Mouse (Mus musculus) G1E (cell line): Measurements from ENCODE around the gene Rpl22. TPM values are rescaled to one million over a fixed set of nuclear protein-coding genes. Genes with fewer than 3 reads are reported as not detected.

ENCODE experiments used
- ATAC-seq: 2 replicates; pipeline ENCODE4 v1.8.0; 2016; ENCODE audit warnings: mild to moderate bottlenecking; ENCODE audit not compliant: insufficient number of reproducible peaks, poor library complexity, low FRiP score, severe bottlenecking; ENCODE audit errors: extremely low read depth
- DNase-seq: peaks from one replicate; pipeline ENCODE4 v3.0.0; 2012; ENCODE audit warnings: low spot score
- H3K27me3 ChIP-seq: 2 replicates; pipeline ENCODE4 v1.6.1; 2012; ENCODE audit warnings: mild to moderate bottlenecking, low read length, inconsistent platforms; ENCODE audit not compliant: insufficient read depth
- H3K36me3 ChIP-seq: replicated peaks from 2 replicates; pipeline ENCODE3; 2012; ENCODE audit warnings: mild to moderate bottlenecking, inconsistent platforms
- H3K4me1 ChIP-seq: 2 replicates; pipeline ENCODE4 v1.6.1; 2012; ENCODE audit warnings: low read depth, low read length, inconsistent platforms, mixed read lengths; ENCODE audit not compliant: insufficient read depth
- H3K4me3 ChIP-seq: 2 replicates; pipeline ENCODE4 v1.5.1; 2012; ENCODE audit warnings: low read depth, mild to moderate bottlenecking, inconsistent platforms, low read length, moderate library complexity, mixed read lengths
- H3K9me3 ChIP-seq: replicated peaks from 2 replicates; pipeline ENCODE4 v1.6.1; 2012; ENCODE audit warnings: inconsistent platforms
- CTCF ChIP-seq: IDR thresholded peaks from 2 replicates; pipeline ENCODE4 v1.5.1; 2012; ENCODE audit warnings: low read depth, low read length, inconsistent platforms, mixed read lengths
- GATA1 ChIP-seq: IDR thresholded peaks from 2 replicates; pipeline ENCODE4 v1.6.1; 2012; ENCODE audit warnings: borderline replicate concordance, low read length, inconsistent platforms, mixed read lengths
- GATA2 ChIP-seq: IDR thresholded peaks from 2 replicates; pipeline ENCODE4 v1.6.1; 2012; ENCODE audit warnings: low read depth, low read length, inconsistent platforms, borderline replicate concordance
- POLR2AphosphoS5 ChIP-seq: IDR thresholded peaks from 2 replicates; pipeline ENCODE4 v1.6.1; 2012; ENCODE audit warnings: low read depth, low read length, inconsistent platforms; ENCODE audit not compliant: insufficient replicate concordance
- TAL1 ChIP-seq: conservative IDR thresholded peaks from 2 replicates; pipeline ENCODE4 v1.6.1; 2012; ENCODE audit warnings: low read depth, low read length, inconsistent platforms, mixed read lengths
- polyA plus RNA-seq: library from polyadenylated mRNA; stranded (reverse); fragments of >175 nt; gene quantifications from 2 replicates; pipeline ENCODE4 v1.2.3, GENCODE M21; 2012
- total RNA-seq, 2 experiments: library from RNA; stranded (forward) in 1 of 2; stranded (reverse) in 1 of 2; fragments of 200-1000 nt in 1 of 2; fragments of >200 nt in 1 of 2; fragmentation: Nextera tagmentation in 1 of 2; gene quantifications; 2 replicates each; pipeline ENCODE4 v1.2.3; 2014 to 2017

Rpl22 gene
- total and polyA plus RNA-seq, 3 experiments: 54.2 to 1,748 (median 552) TPM

DNA sequence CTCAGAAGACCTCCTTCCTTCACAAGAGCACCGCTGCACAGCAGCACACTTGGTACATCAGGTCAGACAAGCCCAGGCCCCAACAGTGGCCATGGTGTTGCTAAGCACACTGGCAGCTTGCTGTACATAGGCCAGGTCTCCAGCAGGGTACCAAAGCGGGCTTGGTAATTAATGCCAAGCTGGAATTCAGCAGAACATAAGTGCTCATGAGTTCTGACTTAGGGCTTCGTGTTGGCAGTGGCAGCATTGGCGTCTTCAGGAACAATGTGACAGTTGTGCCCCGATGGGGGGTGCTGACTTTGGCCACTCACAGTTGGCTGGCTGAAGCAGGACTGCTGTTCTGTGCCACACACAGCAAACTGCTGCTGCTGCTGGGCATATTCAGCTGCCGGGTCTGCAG is 20.9 kb upstream of the Rpl22 start:
- H3K36me3 ChIP-seq: peaks cover 96% of the 10 kb centered on the region
- ATAC-seq (no peak), DNase-seq (no peak)
- H3K27me3 ChIP-seq: no peaks in the 10 kb centered on the region
- H3K4me1 ChIP-seq: peaks cover 3% of the 10 kb centered on the region; the same call in 1 of the 2 replicates
- no peaks in the 10 kb centered on the region for H3K9me3 ChIP-seq
- H3K4me3 ChIP-seq: no peak overlapping the region
- no peak for TF ChIP-seq POLR2AphosphoS5
- TF ChIP-seq TAL1: no peak
- TF ChIP-seq CTCF: no peak
- no peak for TF ChIP-seq GATA1
- no peak for TF ChIP-seq GATA2

DNA sequence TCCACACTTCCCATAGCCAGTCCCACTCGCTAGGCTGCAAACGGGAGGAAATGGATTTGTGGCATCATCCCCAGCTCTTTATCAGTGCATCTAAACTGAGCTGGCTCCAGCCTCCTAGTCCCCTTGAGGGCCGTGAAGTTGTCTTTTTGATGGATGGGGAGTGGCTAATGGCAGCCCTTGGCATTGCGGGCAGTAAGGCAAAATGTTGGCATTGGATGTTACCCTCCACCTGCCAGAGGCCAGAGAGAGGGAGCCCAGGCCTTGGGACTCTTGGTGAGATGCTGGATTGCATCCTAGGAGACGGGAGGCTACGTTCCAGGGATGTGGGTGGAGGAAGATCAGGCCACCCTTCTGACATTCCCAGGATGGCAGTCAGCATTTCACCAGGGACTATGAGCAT is 19.6 kb upstream of the Rpl22 start:
- H3K4me3 ChIP-seq: no peak overlapping the region
- H3K27me3 ChIP-seq: no peaks in the 10 kb centered on the region
- DNase-seq: no peak
- no peak for ATAC-seq
- 0 out of 2 replicates have a peak, but pooled peaks cover 3% of the 10 kb centered on the region for H3K4me1 ChIP-seq
- TF ChIP-seq GATA2: no peak
- no peak for TF ChIP-seq POLR2AphosphoS5
- no peak for TF ChIP-seq TAL1
- no peak for TF ChIP-seq CTCF
- no peak for TF ChIP-seq GATA1
- H3K36me3 ChIP-seq: peaks cover 85% of the 10 kb centered on the region
- H3K9me3 ChIP-seq: no peaks in the 10 kb centered on the region

DNA sequence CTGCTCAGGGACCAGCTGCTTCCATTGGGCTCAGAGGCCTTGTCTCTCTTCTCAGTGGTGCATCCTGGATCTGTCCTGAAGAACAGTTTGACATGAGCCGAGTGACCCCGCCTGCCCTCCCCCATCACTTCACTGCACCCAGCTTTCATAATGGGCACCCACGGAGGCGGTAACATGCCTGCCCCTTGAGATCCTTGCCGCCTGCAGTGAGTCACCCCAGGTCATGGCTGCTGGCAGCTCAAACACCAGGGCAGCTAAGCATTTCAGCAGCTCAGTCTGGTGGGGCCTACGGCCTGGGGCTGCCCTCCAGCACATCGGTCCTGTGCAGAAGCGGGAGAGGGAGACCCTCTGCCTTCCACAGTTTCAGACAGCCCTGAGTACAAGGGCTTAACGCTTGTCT is 18.0 kb upstream of the Rpl22 start:
- peaks cover 69% of the 10 kb centered on the region for H3K36me3 ChIP-seq
- no peak for ATAC-seq
- H3K9me3 ChIP-seq: no peaks in the 10 kb centered on the region
- TF ChIP-seq GATA1 (no peak), POLR2AphosphoS5 (no peak), GATA2 (no peak), TAL1 (no peak), CTCF (no peak)
- no peak for DNase-seq
- no peak overlapping the region for H3K4me3 ChIP-seq
- peaks cover 3% of the 10 kb centered on the region; the same call in 1 of the 2 replicates for H3K4me1 ChIP-seq
- H3K27me3 ChIP-seq: no peaks in the 10 kb centered on the region; the same call in 1 of the 2 replicates

DNA sequence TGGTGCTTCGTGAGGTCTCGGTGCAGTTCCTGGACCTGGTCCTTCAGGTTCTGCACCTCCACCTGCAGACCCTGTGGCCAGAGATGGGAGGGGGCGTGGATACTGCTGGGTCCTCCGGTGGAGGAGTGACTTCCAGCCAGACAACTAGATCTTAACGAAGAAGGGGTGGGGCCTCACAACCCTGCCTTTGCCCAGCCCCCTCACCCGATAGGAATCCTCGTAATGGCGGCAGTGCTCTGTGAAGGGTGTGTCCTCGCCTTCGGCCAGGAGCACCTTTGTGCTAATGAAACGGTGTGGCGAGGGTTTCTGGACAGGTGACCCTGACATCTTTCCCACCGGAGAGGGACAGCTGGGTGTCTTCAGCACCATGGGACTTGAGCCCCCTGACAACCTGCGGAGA is 13.4 kb upstream of the Rpl22 start:
- H3K36me3 ChIP-seq: peaks cover 24% of the 10 kb centered on the region
- H3K4me3 ChIP-seq: no peak overlapping the region
- TF ChIP-seq CTCF: no peak
- no peak for TF ChIP-seq GATA2
- TF ChIP-seq POLR2AphosphoS5: no peak
- no peak for TF ChIP-seq GATA1
- no peak for TF ChIP-seq TAL1
- H3K4me1 ChIP-seq: peaks cover 3% of the 10 kb centered on the region; the same call in 1 of the 2 replicates
- ATAC-seq (no peak), DNase-seq (no peak)
- peaks cover 7% of the 10 kb centered on the region for H3K9me3 ChIP-seq
- peaks cover 9% of the 10 kb centered on the region; the same call in 1 of the 2 replicates for H3K27me3 ChIP-seq

DNA sequence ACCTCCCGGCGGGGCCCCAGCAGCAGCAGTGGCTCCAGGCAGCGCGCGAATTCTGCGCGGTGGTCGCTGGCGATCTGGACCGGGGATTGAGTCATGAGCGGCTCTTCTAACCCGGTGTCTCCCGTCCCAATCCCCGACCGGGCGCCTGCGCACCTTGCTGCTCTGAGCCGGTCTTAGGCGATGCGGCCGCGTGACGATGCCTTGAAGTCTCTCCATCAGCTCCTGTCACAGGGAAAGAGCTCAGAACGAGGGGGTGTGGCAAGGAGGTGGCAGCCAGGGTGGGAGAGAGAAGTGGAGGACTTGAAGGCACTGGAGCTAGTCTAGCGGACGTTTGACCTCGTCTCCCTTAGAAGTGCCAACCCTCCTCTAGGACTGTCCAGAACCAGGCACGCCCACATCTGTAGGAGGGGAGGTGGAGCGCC is 12.3 kb upstream of the Rpl22 start:
- no peak for ATAC-seq
- TF ChIP-seq CTCF (no peak), GATA1 (no peak), TAL1 (no peak), POLR2AphosphoS5 (no peak), GATA2 (no peak)
- peaks cover 7% of the 10 kb centered on the region for H3K9me3 ChIP-seq
- peaks cover 11% of the 10 kb centered on the region; the same call in 1 of the 2 replicates for H3K27me3 ChIP-seq
- no peak for DNase-seq
- no peak overlapping the region for H3K4me3 ChIP-seq
- H3K36me3 ChIP-seq: peaks cover 15% of the 10 kb centered on the region
- H3K4me1 ChIP-seq: peaks cover 3% of the 10 kb centered on the region; the same call in 1 of the 2 replicates

DNA sequence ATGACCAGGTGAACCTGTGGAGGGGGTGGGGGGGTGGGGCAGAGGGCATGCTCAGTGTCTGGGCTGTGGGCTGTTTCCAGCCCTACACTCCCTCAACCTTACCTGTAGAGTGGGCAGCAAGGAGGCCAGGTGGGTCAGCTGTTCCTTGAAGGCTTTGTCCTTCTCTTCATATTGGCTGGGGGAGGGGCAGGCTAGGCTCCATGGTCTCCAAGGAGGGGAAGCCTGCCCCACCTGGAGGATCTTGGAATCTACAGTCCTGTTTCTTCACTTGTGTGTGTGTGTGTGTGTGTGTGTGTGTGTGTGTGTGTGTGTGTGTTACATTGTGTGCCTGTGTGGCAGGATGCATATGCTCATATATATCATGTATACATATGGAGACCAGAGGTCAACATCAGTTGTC is 11.6 kb upstream of the Rpl22 start:
- H3K36me3 ChIP-seq: peaks cover 9% of the 10 kb centered on the region
- DNase-seq (no peak), ATAC-seq (no peak)
- H3K4me3 ChIP-seq: no peak overlapping the region
- H3K27me3 ChIP-seq: peaks cover 11% of the 10 kb centered on the region; the same call in 1 of the 2 replicates
- peaks cover 3% of the 10 kb centered on the region; the same call in 1 of the 2 replicates for H3K4me1 ChIP-seq
- H3K9me3 ChIP-seq: peaks cover 13% of the 10 kb centered on the region
- TF ChIP-seq CTCF: no peak
- TF ChIP-seq TAL1: no peak
- no peak for TF ChIP-seq POLR2AphosphoS5
- TF ChIP-seq GATA1: no peak
- TF ChIP-seq GATA2: no peak
